Mouse (Mus musculus): ENCODE data around the gene Slc16a13. TPM values are rescaled to one million over a fixed set of nuclear protein-coding genes. Genes with fewer than 3 reads are reported as not detected.
A peak's percentile ranks its signal among the peaks of the same experiment; 100 is the strongest.

Gene Slc16a13
- polyA plus RNA-seq (2016; fragmentation: Nextera tagmentation; extraction: Ambion mirVana) = 14.6 and 16.1 TPM in 2 replicates

GRCm38 (mm10) chr11:70220731-70221602, at the start of gene Slc16a13:
Slc16a13 (minus strand) TSS chr11:70221064.
- Histone ChIP-seq H3K9me3 (no peaks in the 10 kb centered on the region), H3K27ac (peak within 1 kb of the TSS; percentile 90), H3K4me3 (peak within 1 kb of the TSS; percentile 65), H3K27me3 (ENCODE audit: poor library complexity, severe bottlenecking) (peaks cover 79% of the 10 kb centered on the region), H3K4me1 (peaks cover 45% of the 10 kb centered on the region), H3K36me3 (replicated peaks) (peaks cover 23% of the 10 kb centered on the region)
- WGBS = under 1% methylated on average over 28 of the region's 28 CpGs
- peak; percentile 95 for DNase-seq (ENCODE audit: extremely low spot score, low spot score)

GRCm38 (mm10) chr11:70266405-70266804, 45.5 kb upstream of the Slc16a13 start:
- no peaks in the 10 kb centered on the region for H3K4me1 ChIP-seq
- no peak for DNase-seq (ENCODE audit: extremely low spot score, low spot score)
- no peaks in the 10 kb centered on the region for H3K27me3 ChIP-seq (ENCODE audit: poor library complexity, severe bottlenecking)
- WGBS = 79% methylated on average over 1 of the region's 1 CpGs
- H3K36me3 ChIP-seq (replicated peaks) = no peaks in the 10 kb centered on the region
- no peaks in the 10 kb centered on the region for H3K9me3 ChIP-seq
- no peak overlapping the region for H3K27ac ChIP-seq
- no peak overlapping the region for H3K4me3 ChIP-seq

- no peaks in the 10 kb centered on the region for H3K27me3 ChIP-seq (ENCODE audit: poor library complexity, severe bottlenecking)
- H3K27ac ChIP-seq = no peak overlapping the region
- H3K9me3 ChIP-seq = no peaks in the 10 kb centered on the region
- no peaks in the 10 kb centered on the region for H3K4me1 ChIP-seq
- no peak overlapping the region for H3K4me3 ChIP-seq
- 81% methylated on average over 4 of the region's 4 CpGs for WGBS
- H3K36me3 ChIP-seq (replicated peaks) = no peaks in the 10 kb centered on the region
- no peak for DNase-seq (ENCODE audit: extremely low spot score, low spot score)
These were observed 45.0 kb upstream of the Slc16a13 start for GRCm38 (mm10) chr11:70265819-70266218.

GRCm38 (mm10) chr11:70265252-70265651, 44.4 kb upstream of the Slc16a13 start:
- WGBS = 64% methylated on average over 3 of the region's 3 CpGs
- no peaks in the 10 kb centered on the region for H3K9me3 ChIP-seq
- DNase-seq (ENCODE audit: extremely low spot score, low spot score) = no peak
- H3K27me3 ChIP-seq (ENCODE audit: poor library complexity, severe bottlenecking) = no peaks in the 10 kb centered on the region
- H3K27ac ChIP-seq = no peak overlapping the region
- no peak overlapping the region for H3K4me3 ChIP-seq
- H3K36me3 ChIP-seq (replicated peaks) = no peaks in the 10 kb centered on the region
- no peaks in the 10 kb centered on the region for H3K4me1 ChIP-seq

- DNase-seq (ENCODE audit: extremely low spot score, low spot score) = no peak
- 92% methylated on average over 4 of the region's 4 CpGs for WGBS
- H3K27ac ChIP-seq = no peak overlapping the region
- H3K9me3 ChIP-seq = no peaks in the 10 kb centered on the region
- no peak overlapping the region for H3K4me3 ChIP-seq
- no peaks in the 10 kb centered on the region for H3K36me3 ChIP-seq (replicated peaks)
- peaks cover 27% of the 10 kb centered on the region for H3K27me3 ChIP-seq (ENCODE audit: poor library complexity, severe bottlenecking)
- H3K4me1 ChIP-seq = peaks cover 16% of the 10 kb centered on the region
These were observed 38.2 kb upstream of the Slc16a13 start for GRCm38 (mm10) chr11:70259035-70259434.

GRCm38 (mm10) chr11:70254931-70255531, 34.2 kb upstream of the Slc16a13 start, which contains the start of gene Alox12:
Alox12 (minus strand) TSS chr11:70255353.
- H3K4me3 ChIP-seq = peak within 1 kb of the TSS; percentile 46
- DNase-seq (ENCODE audit: extremely low spot score, low spot score) = peak; percentile 53
- peaks cover 20% of the 10 kb centered on the region for H3K4me1 ChIP-seq
- H3K27me3 ChIP-seq (ENCODE audit: poor library complexity, severe bottlenecking) = peaks cover 64% of the 10 kb centered on the region
- WGBS = under 1% methylated on average over 25 of the region's 25 CpGs
- H3K36me3 ChIP-seq (replicated peaks) = no peaks in the 10 kb centered on the region
- no peaks in the 10 kb centered on the region for H3K9me3 ChIP-seq
- H3K27ac ChIP-seq = peak within 1 kb of the TSS; percentile 48

- no peaks in the 10 kb centered on the region for H3K9me3 ChIP-seq
- no peak for DNase-seq (ENCODE audit: extremely low spot score, low spot score)
- no peak overlapping the region for H3K27ac ChIP-seq
- H3K36me3 ChIP-seq (replicated peaks) = no peaks in the 10 kb centered on the region
- peak overlapping the region; percentile 46 for H3K4me3 ChIP-seq
- WGBS = 3% methylated on average over 18 of the region's 18 CpGs
- H3K27me3 ChIP-seq (ENCODE audit: poor library complexity, severe bottlenecking) = peaks cover 64% of the 10 kb centered on the region
- peaks cover 20% of the 10 kb centered on the region for H3K4me1 ChIP-seq
These were observed 33.5 kb upstream of the Slc16a13 start for GRCm38 (mm10) chr11:70254337-70254736.

- H3K4me3 ChIP-seq = no peak overlapping the region
- WGBS = 84% methylated on average over 8 of the region's 8 CpGs
- H3K27me3 ChIP-seq (ENCODE audit: poor library complexity, severe bottlenecking) = peaks cover 64% of the 10 kb centered on the region
These were observed 31.0 kb upstream of the Slc16a13 start for GRCm38 (mm10) chr11:70251853-70252252.

GRCm38 (mm10) chr11:70250150-70250549, 29.3 kb upstream of the Slc16a13 start:
- DNase-seq (ENCODE audit: extremely low spot score, low spot score) = no peak
- H3K9me3 ChIP-seq = no peaks in the 10 kb centered on the region
- peaks cover 15% of the 10 kb centered on the region for H3K4me1 ChIP-seq
- WGBS = 75% methylated on average over 11 of the region's 11 CpGs
- peaks cover 53% of the 10 kb centered on the region for H3K27me3 ChIP-seq (ENCODE audit: poor library complexity, severe bottlenecking)
- H3K4me3 ChIP-seq = no peak overlapping the region
- no peak overlapping the region for H3K27ac ChIP-seq
- no peaks in the 10 kb centered on the region for H3K36me3 ChIP-seq (replicated peaks)

More at GRCm38 (mm10) chr11:70251853-70252252, 31.0 kb upstream of the Slc16a13 start:
- Histone ChIP-seq H3K27ac (no peak overlapping the region), H3K4me1 (peaks cover 20% of the 10 kb centered on the region), H3K36me3 (replicated peaks) (no peaks in the 10 kb centered on the region), H3K9me3 (no peaks in the 10 kb centered on the region)
- no peak for DNase-seq (ENCODE audit: extremely low spot score, low spot score)

- Histone ChIP-seq H3K4me3 (no peak overlapping the region), H3K9me3 (no peaks in the 10 kb centered on the region), H3K4me1 (no peaks in the 10 kb centered on the region), H3K36me3 (replicated peaks) (no peaks in the 10 kb centered on the region), H3K27me3 (ENCODE audit: poor library complexity, severe bottlenecking) (peaks cover 30% of the 10 kb centered on the region), H3K27ac (no peak overlapping the region)
- peak; percentile 61 for DNase-seq (ENCODE audit: extremely low spot score, low spot score)
- WGBS = 57% methylated on average over 9 of the region's 9 CpGs
These were observed 26.4 kb upstream of the Slc16a13 start for GRCm38 (mm10) chr11:70247136-70247845.

GRCm38 (mm10) chr11:70242591-70242990, 21.7 kb upstream of the Slc16a13 start:
- DNase-seq (ENCODE audit: extremely low spot score, low spot score) = no peak
- 72% methylated on average over 11 of the region's 11 CpGs for WGBS
- no peaks in the 10 kb centered on the region for H3K9me3 ChIP-seq
- no peak overlapping the region for H3K27ac ChIP-seq
- peaks cover 26% of the 10 kb centered on the region for H3K4me1 ChIP-seq
- H3K36me3 ChIP-seq (replicated peaks) = no peaks in the 10 kb centered on the region
- no peak overlapping the region for H3K4me3 ChIP-seq
- H3K27me3 ChIP-seq (ENCODE audit: poor library complexity, severe bottlenecking) = 0 out of 2 replicates have a peak, but pooled peaks cover 10% of the 10 kb centered on the region

GRCm38 (mm10) chr11:70239541-70240279, 18.8 kb upstream of the Slc16a13 start, which contains the start of the genes Gm21988 and Rnasek:
Gm21988 (minus strand) TSS chr11:70239830.
Rnasek (minus strand) TSS chr11:70239842.
- Histone ChIP-seq H3K4me3 (peak within 1 kb of the TSS; percentile 94), H3K4me1 (peaks cover 46% of the 10 kb centered on the region), H3K27ac (peak within 1 kb of the TSS; percentile 94), H3K36me3 (replicated peaks) (peaks cover 15% of the 10 kb centered on the region), H3K27me3 (ENCODE audit: poor library complexity, severe bottlenecking) (0 out of 2 replicates have a peak, but pooled peaks cover 2% of the 10 kb centered on the region), H3K9me3 (no peaks in the 10 kb centered on the region)
- DNase-seq (ENCODE audit: extremely low spot score, low spot score) = peak; percentile 84
- WGBS = 0% methylated on average over 32 of the region's 35 CpGs

All from forebrain, embryonic 10.5 days (tissue).